Mouse (Mus musculus) embryo, embryonic 10 days (tissue): Measurements from ENCODE around the gene Igsf21.
A peak's percentile ranks its signal among the peaks of the same experiment; 100 is the strongest.

ENCODE experiments used
- DNase-seq: peaks from one replicate; pipeline ENCODE4 v3.0.0-alpha.2; 2015; ENCODE audit warnings: low spot score

Gene Igsf21

GRCm38 (mm10) chr4:140235361-140236153, 11.0 kb downstream of the Igsf21 start:
- DNase-seq, result no peak

GRCm38 (mm10) chr4:140234412-140235205, 12.0 kb downstream of the Igsf21 start:
- DNase-seq, result no peak

- no peak for DNase-seq
Observed at GRCm38 (mm10) chr4:140227837-140228236, 18.7 kb downstream of the Igsf21 start.

GRCm38 (mm10) chr4:140225204-140225603, 21.4 kb downstream of the Igsf21 start:
- DNase-seq, result no peak

GRCm38 (mm10) chr4:140224451-140224850, 22.1 kb downstream of the Igsf21 start:
- DNase-seq, result no peak

GRCm38 (mm10) chr4:140223067-140223466, 23.5 kb downstream of the Igsf21 start:
- DNase-seq, result no peak

- no peak for DNase-seq
Observed at GRCm38 (mm10) chr4:140220326-140221093, 26.1 kb downstream of the Igsf21 start.

GRCm38 (mm10) chr4:140218853-140219852, 27.4 kb downstream of the Igsf21 start:
- DNase-seq, result peak; percentile 42

GRCm38 (mm10) chr4:140218384-140218783, 28.2 kb downstream of the Igsf21 start:
- no peak for DNase-seq

GRCm38 (mm10) chr4:140217934-140218333, 28.6 kb downstream of the Igsf21 start:
- DNase-seq, result no peak

- no peak for DNase-seq
Observed at GRCm38 (mm10) chr4:140216096-140216495, 30.5 kb downstream of the Igsf21 start.

- no peak for DNase-seq
Observed at GRCm38 (mm10) chr4:140215205-140215604, 31.4 kb downstream of the Igsf21 start.

GRCm38 (mm10) chr4:140214406-140214805, 32.2 kb downstream of the Igsf21 start:
- DNase-seq, result peak; percentile 25

GRCm38 (mm10) chr4:140210129-140210890, 36.3 kb downstream of the Igsf21 start:
- DNase-seq, result peak; percentile 22

GRCm38 (mm10) chr4:140205811-140206231, 40.8 kb downstream of the Igsf21 start:
- no peak for DNase-seq

- no peak for DNase-seq
Observed at GRCm38 (mm10) chr4:140204775-140205174, 41.8 kb downstream of the Igsf21 start.

- no peak for DNase-seq
Observed at GRCm38 (mm10) chr4:140203696-140204272, 42.8 kb downstream of the Igsf21 start.

GRCm38 (mm10) chr4:140202196-140202595, 44.4 kb downstream of the Igsf21 start:
- DNase-seq, result peak; percentile 35

GRCm38 (mm10) chr4:140200296-140200695, 46.3 kb downstream of the Igsf21 start:
- DNase-seq, result no peak

GRCm38 (mm10) chr4:140196717-140197116, 49.9 kb downstream of the Igsf21 start:
- DNase-seq, result no peak
